Mouse (Mus musculus): ENCODE measurements around the gene Slc25a13.

GRCm38 (mm10) chr6:6216120-6216506, 860 bp downstream of the Slc25a13 start:
- TF ChIP-seq CTCF (conservative IDR thresholded peaks at IDR 0.05; ENCODE audit: low read length) (no peak), NANOG (IDR thresholded peaks at IDR 0.05; ENCODE audit: borderline replicate concordance, low read length) (no peak)
